Mouse (Mus musculus) T-cell, adult 2 months (primary cell): ENCODE measurements around the gene Dlgap5.
A peak's percentile ranks its signal among the peaks of the same experiment; 100 is the strongest.

Source experiments
- DNase-seq: peaks from one replicate; pipeline ENCODE4 v3.0.0; 2022; ENCODE audit warnings: low spot score

Dlgap5 gene

GRCm38 (mm10) chr14:47395462-47396026, 22.7 kb downstream of the Dlgap5 start:
- peak; percentile 85 for DNase-seq

GRCm38 (mm10) chr14:47395007-47395406, 23.2 kb downstream of the Dlgap5 start:
- DNase-seq, result peak; percentile 64

- DNase-seq, result no peak
These were observed 24.7 kb downstream of the Dlgap5 start for GRCm38 (mm10) chr14:47393354-47394094.

GRCm38 (mm10) chr14:47386125-47386524, 32.1 kb downstream of the Dlgap5 start:
- DNase-seq, result no peak

- no peak for DNase-seq
These were observed 33.6 kb downstream of the Dlgap5 start for GRCm38 (mm10) chr14:47384653-47385052.

GRCm38 (mm10) chr14:47383911-47384310, 34.3 kb downstream of the Dlgap5 start:
- no peak for DNase-seq

GRCm38 (mm10) chr14:47378336-47378735, 39.9 kb downstream of the Dlgap5 start:
- DNase-seq, result no peak

- no peak for DNase-seq
These were observed 41.7 kb downstream of the Dlgap5 start for GRCm38 (mm10) chr14:47376526-47376925.

GRCm38 (mm10) chr14:47373728-47374678, 44.2 kb downstream of the Dlgap5 start:
- DNase-seq, result peak; percentile 7

GRCm38 (mm10) chr14:47371689-47372088, 46.5 kb downstream of the Dlgap5 start:
- no peak for DNase-seq

- no peak for DNase-seq
These were observed 47.4 kb downstream of the Dlgap5 start for GRCm38 (mm10) chr14:47370790-47371189.

- DNase-seq, result no peak
These were observed 48.5 kb downstream of the Dlgap5 start for GRCm38 (mm10) chr14:47369741-47370140.

- DNase-seq, result no peak
These were observed 50.7 kb downstream of the Dlgap5 start, which contains the start of gene Lgals3 for GRCm38 (mm10) chr14:47367461-47367860. Lgals3 (plus strand) TSS chr14:47367751.

- peak; percentile 6 for DNase-seq
These were observed 51.3 kb downstream of the Dlgap5 start for GRCm38 (mm10) chr14:47366881-47367321.

GRCm38 (mm10) chr14:47364742-47365449, 53.3 kb downstream of the Dlgap5 start:
- peak; percentile 27 for DNase-seq

- peak; percentile 31 for DNase-seq
These were observed 56.3 kb downstream of the Dlgap5 start for GRCm38 (mm10) chr14:47361899-47362298.

- no peak for DNase-seq
These were observed 56.8 kb downstream of the Dlgap5 start for GRCm38 (mm10) chr14:47361418-47361817.

GRCm38 (mm10) chr14:47359610-47360009, 58.6 kb downstream of the Dlgap5 start:
- DNase-seq, result no peak

- DNase-seq, result no peak
These were observed 61.6 kb downstream of the Dlgap5 start for GRCm38 (mm10) chr14:47356622-47357021.

GRCm38 (mm10) chr14:47354948-47355347, 63.3 kb downstream of the Dlgap5 start:
- DNase-seq, result no peak

GRCm38 (mm10) chr14:47354111-47354577, 64.1 kb downstream of the Dlgap5 start:
- DNase-seq, result no peak

GRCm38 (mm10) chr14:47353240-47353639, 65.0 kb downstream of the Dlgap5 start:
- DNase-seq, result no peak
